Mouse (Mus musculus) olfactory bulb, adult 2 months (tissue): ENCODE results near the gene Kdm6b.

Experiments
- CTCF ChIP-seq: fragments of 200-500 bp; IDR thresholded peaks from 2 replicates; pipeline ENCODE4 v1.5.1; 2012; ENCODE audit warnings: low read depth, mild to moderate bottlenecking, low read length, moderate library complexity; ENCODE audit not compliant: insufficient read depth
- POLR2A ChIP-seq: fragments of 200-500 bp; IDR thresholded peaks from 2 replicates; pipeline ENCODE4 v1.6.1; 2012; ENCODE audit warnings: mild to moderate bottlenecking, low read depth, low read length, moderate library complexity; ENCODE audit not compliant: insufficient read depth

- TF ChIP-seq CTCF (no peak), POLR2A (no peak)
Observed at GRCm38 (mm10) chr11:69421131-69421977, 7.9 kb upstream of the Kdm6b start.
